Mouse (Mus musculus): ENCODE measurements around the gene Slc8a3.
A peak's percentile ranks its signal among the peaks of the same experiment; 100 is the strongest.
"Not testable (repeated sequence)": the region's sequence is repeated elsewhere in the genome, so short reads cannot be mapped to it uniquely, and the experiment has no call there.

The Slc8a3 gene

GRCm38 (mm10) chr12:81332875-81333421 lies at the start of gene Slc8a3:
Gene Slc8a3 (minus strand): TSS chr12:81333180.
- peak; percentile 34 to 61 for DNase-seq (ENCODE audit: low spot score in 2 of 2)

- not testable (repeated sequence) for DNase-seq (ENCODE audit: low spot score in 2 of 2)
Measured at GRCm38 (mm10) chr12:81379364-81379763, 46.4 kb upstream of the Slc8a3 start, which contains the start of gene Gm4787. Gene Gm4787 (minus strand): TSS chr12:81379464.

GRCm38 (mm10) chr12:81333841-81334240 lies 861 bp upstream of the Slc8a3 start:
- DNase-seq (ENCODE audit: low spot score in 2 of 2) = no peak

GRCm38 (mm10) chr12:81331937-81332874 lies 774 bp downstream of the Slc8a3 start:
- peak; percentile 48 to 53 for DNase-seq (ENCODE audit: low spot score in 2 of 2)

GRCm38 (mm10) chr12:81331046-81331638 lies 1.8 kb downstream of the Slc8a3 start:
- DNase-seq (ENCODE audit: low spot score in 2 of 2) = no peak

GRCm38 (mm10) chr12:81324991-81325390 lies 8.0 kb downstream of the Slc8a3 start:
- no peak for DNase-seq (ENCODE audit: low spot score in 2 of 2)

- DNase-seq (ENCODE audit: low spot score in 2 of 2) = peak; percentile 24 to 48
Measured at GRCm38 (mm10) chr12:81324116-81324515, 8.9 kb downstream of the Slc8a3 start.

- no peak for DNase-seq (ENCODE audit: low spot score in 2 of 2)
Measured at GRCm38 (mm10) chr12:81321021-81321420, 12.0 kb downstream of the Slc8a3 start.

GRCm38 (mm10) chr12:81317811-81318210 lies 15.2 kb downstream of the Slc8a3 start:
- no peak for DNase-seq (ENCODE audit: low spot score in 2 of 2)

- peak in 1 of 2 experiments; percentile 25 for DNase-seq (ENCODE audit: low spot score in 2 of 2)
Measured at GRCm38 (mm10) chr12:81315953-81316352, 17.0 kb downstream of the Slc8a3 start.

GRCm38 (mm10) chr12:81303626-81304025 lies 29.4 kb downstream of the Slc8a3 start:
- DNase-seq (ENCODE audit: low spot score in 2 of 2) = no peak

GRCm38 (mm10) chr12:81294613-81295012 lies 38.4 kb downstream of the Slc8a3 start:
- no peak for DNase-seq (ENCODE audit: low spot score in 2 of 2)

- no peak for DNase-seq (ENCODE audit: low spot score in 2 of 2)
Measured at GRCm38 (mm10) chr12:81278031-81278430, 54.9 kb downstream of the Slc8a3 start.

GRCm38 (mm10) chr12:81274616-81275015 lies 58.4 kb downstream of the Slc8a3 start:
- DNase-seq (ENCODE audit: low spot score in 2 of 2) = no peak

GRCm38 (mm10) chr12:81273333-81273732 lies 59.6 kb downstream of the Slc8a3 start:
- DNase-seq (ENCODE audit: low spot score in 2 of 2) = no peak

GRCm38 (mm10) chr12:81269246-81269645 lies 63.7 kb downstream of the Slc8a3 start:
- DNase-seq (ENCODE audit: low spot score in 2 of 2) = no peak

- no peak for DNase-seq (ENCODE audit: low spot score in 2 of 2)
Measured at GRCm38 (mm10) chr12:81262821-81263220, 70.2 kb downstream of the Slc8a3 start.

- DNase-seq (ENCODE audit: low spot score in 2 of 2) = no peak
Measured at GRCm38 (mm10) chr12:81258215-81258614, 74.8 kb downstream of the Slc8a3 start.

- no peak for DNase-seq (ENCODE audit: low spot score in 2 of 2)
Measured at GRCm38 (mm10) chr12:81245411-81245810, 87.6 kb downstream of the Slc8a3 start.

- no peak for DNase-seq (ENCODE audit: low spot score in 2 of 2)
Measured at GRCm38 (mm10) chr12:81244954-81245353, 88.0 kb downstream of the Slc8a3 start.

- no peak for DNase-seq (ENCODE audit: low spot score in 2 of 2)
Measured at GRCm38 (mm10) chr12:81244492-81244891, 88.5 kb downstream of the Slc8a3 start.

- no peak for DNase-seq (ENCODE audit: low spot score in 2 of 2)
Measured at GRCm38 (mm10) chr12:81241676-81242075, 91.3 kb downstream of the Slc8a3 start.
